ENCODE assay signal across 18 mouse cellular contexts in the genomic region with DNA sequence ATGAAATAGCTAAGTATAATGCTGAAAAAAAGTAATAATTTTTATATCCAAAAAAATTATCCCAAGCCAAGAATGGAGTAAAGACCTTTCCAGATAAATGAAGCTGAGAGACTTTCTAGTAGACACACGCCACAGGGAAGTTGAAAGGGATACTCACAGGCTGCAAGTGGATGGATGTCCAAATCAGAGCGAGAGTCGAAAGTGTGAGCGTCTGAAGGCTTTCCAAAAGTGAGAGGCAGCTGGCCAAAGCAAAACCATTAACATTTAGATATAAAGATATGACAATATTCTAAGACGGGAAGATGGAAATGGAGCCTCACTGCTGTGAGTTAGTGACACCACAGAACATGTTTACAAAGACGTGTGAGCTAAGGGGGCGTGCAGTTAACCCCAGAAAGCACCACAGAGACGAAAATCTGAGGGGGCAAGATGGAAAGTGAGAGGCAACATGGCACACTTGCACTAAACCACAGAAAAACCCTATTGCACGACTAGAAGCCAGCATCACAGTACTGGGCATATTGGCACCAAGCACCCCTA. TPM values are rescaled to one million over a fixed set of nuclear protein-coding genes. Genes with fewer than 3 reads are reported as not detected.
"Had no signal": no experiment of that assay in that cellular context is flagged by ENCODE, and none has a peak within 500 bp of the region (broad histone marks: within the 10 kb centered on the region; RNA-seq: fewer than 3 reads in every experiment).

No protein-coding gene starts in this region.

- H3K4me1 ChIP-seq: liver, embryonic 13.5 days; liver, embryonic 15.5 days; megakaryocyte, embryonic 14.5 days; midbrain, embryonic 13.5 days; midbrain, embryonic 15.5 days; neural tube, embryonic 12.5 days; stomach, embryonic 15.5 days had no signal

- DNase-seq: liver; liver, embryonic 13.5 days; liver, postnatal 0 days; right cerebral cortex, postnatal 14 days; thymus, adult 2 months; thymus, postnatal 25 days; thymus, postnatal 4 days had no signal

- H3K27me3 ChIP-seq: liver, embryonic 13.5 days; liver, embryonic 15.5 days; midbrain, embryonic 13.5 days; midbrain, embryonic 15.5 days; neural tube, embryonic 12.5 days; stomach, embryonic 15.5 days had no signal

- H3K4me3 ChIP-seq: liver, embryonic 13.5 days; liver, embryonic 15.5 days; megakaryocyte, embryonic 14.5 days; midbrain, embryonic 13.5 days; midbrain, embryonic 15.5 days; neural tube, embryonic 12.5 days; stomach, embryonic 15.5 days had no signal

- ATAC-seq: liver, postnatal 0 days; midbrain, embryonic 13.5 days; midbrain, embryonic 15.5 days had no signal

- H3K9me3 ChIP-seq: liver, embryonic 13.5 days; liver, embryonic 15.5 days; megakaryocyte, embryonic 14.5 days; midbrain, embryonic 13.5 days; midbrain, embryonic 15.5 days; neural tube, embryonic 12.5 days; stomach, embryonic 15.5 days had no signal

- H3K9ac ChIP-seq: liver, embryonic 13.5 days; liver, embryonic 15.5 days; liver, postnatal 0 days; midbrain, embryonic 13.5 days; midbrain, embryonic 15.5 days; neural tube, embryonic 12.5 days; stomach, embryonic 15.5 days had no signal

- H3K27ac ChIP-seq: liver, embryonic 13.5 days; liver, embryonic 15.5 days; macrophage; midbrain, embryonic 13.5 days; midbrain, embryonic 15.5 days; neural tube, embryonic 12.5 days; stomach, embryonic 15.5 days; stomach, postnatal 0 days had no signal

- H3K36me3 ChIP-seq: liver, embryonic 13.5 days; liver, embryonic 15.5 days; midbrain, embryonic 13.5 days; midbrain, embryonic 15.5 days; neural tube, embryonic 12.5 days; stomach, embryonic 15.5 days had no signal

- H3K4me2 ChIP-seq: liver, embryonic 11.5 days; liver, embryonic 13.5 days; liver, embryonic 15.5 days; midbrain, embryonic 11.5 days; midbrain, embryonic 13.5 days; midbrain, embryonic 15.5 days; neural tube, embryonic 12.5 days; stomach, embryonic 15.5 days had no signal

RNA-seq across cellular contexts. Expression of a gene that starts 10.9 kb away (rescaled TPM):
- total RNA-seq: megakaryocyte progenitor cell, adult 5-6 weeks had no signal
- polyA plus RNA-seq: macrophage had no signal
